Mouse (Mus musculus) hindbrain, postnatal 0 days (tissue): ENCODE measurements around the gene Ptrh1. TPM values are rescaled to one million over a fixed set of nuclear protein-coding genes. Genes with fewer than 3 reads are reported as not detected.

Experiments
- ATAC-seq: fragments of 200-750 bp; cut with Nextera tagmentation; 2 replicates; pipeline ENCODE4 v1.8.0; 2017; ENCODE audit warnings: mild to moderate bottlenecking, moderate TSS enrichment, moderate library complexity
- DNase-seq: peaks from one replicate; pipeline ENCODE4 v3.0.0-alpha.2; 2015; ENCODE audit warnings: low spot score
- H3K27ac ChIP-seq: fragments of 300-500 bp; sonication (generic); 2 replicates; pipeline ENCODE4 v1.5.1; 2014; ENCODE audit warnings: mild to moderate bottlenecking
- H3K27me3 ChIP-seq: fragments of 300-500 bp; sonication (generic); 2 replicates; pipeline ENCODE4 v1.6.1; 2014; ENCODE audit warnings: low read length, mixed read lengths; ENCODE audit not compliant: insufficient read depth
- H3K36me3 ChIP-seq: fragments of 300-500 bp; sonication (generic); 2 replicates; pipeline ENCODE4 v1.6.1; 2014; ENCODE audit warnings: low read length, mixed read lengths; ENCODE audit not compliant: insufficient read depth
- H3K4me1 ChIP-seq: fragments of 300-500 bp; sonication (generic); 2 replicates; pipeline ENCODE4 v1.6.1; 2014; ENCODE audit warnings: antibody characterized with exemption, low read length, mixed read lengths; ENCODE audit not compliant: insufficient read depth
- H3K4me2 ChIP-seq: fragments of 300-500 bp; sonication (generic); 2 replicates; pipeline ENCODE4 v1.6.1; 2014; ENCODE audit warnings: low read depth, mild to moderate bottlenecking, low read length, moderate library complexity, mixed read lengths
- H3K4me3 ChIP-seq: fragments of 300-500 bp; sonication (generic); 2 replicates; pipeline ENCODE4 v1.5.1; 2014; ENCODE audit warnings: low read length
- H3K9ac ChIP-seq: fragments of 300-500 bp; sonication (generic); replicated peaks from 2 replicates; pipeline ENCODE4 v1.6.1; 2014; ENCODE audit warnings: mild to moderate bottlenecking, low read length, moderate library complexity, mixed read lengths
- H3K9me3 ChIP-seq: fragments of 300-500 bp; sonication (generic); 2 replicates; pipeline ENCODE4 v1.6.1; 2016; ENCODE audit warnings: low read length, mixed read lengths
- CTCF ChIP-seq: IDR thresholded peaks from 2 replicates; pipeline ENCODE4 v1.5.1; 2016; ENCODE audit warnings: antibody characterized with exemption, control low read depth, low read depth
- WGBS: fragments of 180-500 bp; shearing (Covaris S2); extraction: QIAGEN DNeasy Blood & Tissue Kit; methylation state at CpG from one replicate; pipeline ENCODE4 v1.1.7; 2014; 5-methylcytosine and 5-hydroxymethylcytosine counted together
- polyA plus RNA-seq: library from polyadenylated mRNA; unstranded; fragments of >200 nt; fragmentation: Nextera tagmentation; extraction: Ambion mirVana; gene quantifications from 2 replicates; pipeline ENCODE4 v1.2.1, GENCODE M21; 2015
- total RNA-seq: library from RNA; depleted of rRNA; stranded (reverse); fragments of >200 nt; gene quantifications from 2 replicates; pipeline ENCODE4 v1.2.3, GENCODE M21; 2014

Gene Ptrh1
- total and polyA plus RNA-seq, 2 experiments from 2014 or later, result 2.9 to 4.4 TPM

- H3K27ac ChIP-seq, result no peak overlapping the region
- no peaks in the 10 kb centered on the region for H3K27me3 ChIP-seq
- no peaks in the 10 kb centered on the region for H3K4me1 ChIP-seq
- H3K36me3 ChIP-seq, result peaks cover 26% of the 10 kb centered on the region; the same call in 1 of the 2 replicates
- H3K4me3 ChIP-seq, result no peak overlapping the region
- ATAC-seq (no peak), DNase-seq (no peak)
- no peak for TF ChIP-seq CTCF
- WGBS, result 71% methylated on average over 4 of the region's 4 CpGs
- no peak overlapping the region for H3K9ac ChIP-seq
- no peak overlapping the region for H3K4me2 ChIP-seq
- no peaks in the 10 kb centered on the region for H3K9me3 ChIP-seq
These were observed 13.7 kb upstream of the Ptrh1 start for GRCm38 (mm10) chr2:32761859-32762258.

DNA sequence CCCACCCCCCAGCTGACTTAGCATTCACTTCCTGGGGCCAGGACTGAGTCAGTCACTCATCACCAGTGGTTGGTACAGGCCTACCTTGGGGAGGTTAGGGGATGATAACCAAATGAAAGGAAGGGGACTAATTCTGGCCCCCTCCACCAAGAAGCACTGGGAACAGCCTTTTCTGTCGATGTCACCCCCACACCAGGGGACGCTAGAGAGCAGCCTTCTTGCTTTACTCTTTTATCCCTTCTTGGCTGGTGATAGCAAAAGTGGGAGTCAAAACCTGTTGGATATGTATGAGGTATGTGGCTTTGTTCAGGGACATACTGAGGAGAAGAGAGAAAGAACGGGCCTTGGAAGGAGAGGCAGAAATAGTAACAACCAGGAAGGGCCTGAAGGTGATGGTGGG, 12.2 kb upstream of the Ptrh1 start:
- no peak overlapping the region for H3K9ac ChIP-seq
- TF ChIP-seq CTCF, result peak; percentile 38
- no peak for ATAC-seq
- H3K27ac ChIP-seq, result no peak overlapping the region
- H3K4me2 ChIP-seq, result no peak overlapping the region
- H3K27me3 ChIP-seq, result no peaks in the 10 kb centered on the region
- H3K36me3 ChIP-seq, result peaks cover 26% of the 10 kb centered on the region; the same call in 1 of the 2 replicates
- 75% methylated on average over 3 of the region's 3 CpGs for WGBS
- H3K4me3 ChIP-seq, result no peak overlapping the region
- no peaks in the 10 kb centered on the region for H3K9me3 ChIP-seq
- no peak for DNase-seq
- H3K4me1 ChIP-seq, result no peaks in the 10 kb centered on the region

DNA sequence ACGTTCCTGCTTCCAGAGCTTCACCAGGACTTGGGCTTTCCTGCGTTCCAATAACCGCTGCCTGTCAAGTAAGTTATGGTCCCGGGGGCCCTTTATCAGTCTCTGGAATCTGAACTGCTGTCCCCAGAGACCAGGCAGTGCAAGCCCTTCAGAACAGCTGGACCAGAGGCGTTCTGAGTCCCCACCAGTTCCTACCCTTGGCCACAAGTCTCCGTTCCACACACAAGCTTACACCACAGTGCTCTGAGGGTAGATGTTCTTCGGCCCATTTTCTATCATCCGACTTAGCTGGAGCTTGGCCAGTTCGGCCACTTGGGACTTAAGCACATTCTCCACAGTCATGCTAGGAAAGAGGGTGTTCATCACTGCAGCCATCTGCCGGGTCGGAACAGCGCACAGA, 8.3 kb upstream of the Ptrh1 start:
- WGBS, result 66% methylated on average over 12 of the region's 12 CpGs
- TF ChIP-seq CTCF, result no peak
- Histone ChIP-seq H3K36me3 (peaks cover 9% of the 10 kb centered on the region; the same call in 1 of the 2 replicates), H3K4me3 (no peak overlapping the region), H3K27ac (no peak overlapping the region), H3K27me3 (no peaks in the 10 kb centered on the region), H3K4me2 (no peak overlapping the region), H3K9ac (no peak overlapping the region), H3K4me1 (no peaks in the 10 kb centered on the region; the same call in 1 of the 2 replicates), H3K9me3 (no peaks in the 10 kb centered on the region)
- ATAC-seq, result no peak
- no peak for DNase-seq

GRCm38 (mm10) chr2:32768661-32769285, 6.8 kb upstream of the Ptrh1 start:
- no peaks in the 10 kb centered on the region for H3K27me3 ChIP-seq
- DNase-seq, result no peak
- H3K9me3 ChIP-seq, result no peaks in the 10 kb centered on the region
- peak overlapping the region; percentile 20; the same call in 1 of the 2 replicates for H3K27ac ChIP-seq
- no peaks in the 10 kb centered on the region for H3K36me3 ChIP-seq
- 55% methylated on average over 19 of the region's 19 CpGs for WGBS
- no peak for TF ChIP-seq CTCF
- no peak for ATAC-seq
- no peak overlapping the region for H3K4me2 ChIP-seq
- H3K4me1 ChIP-seq, result no peaks in the 10 kb centered on the region; the same call in 1 of the 2 replicates
- H3K4me3 ChIP-seq, result no peak overlapping the region
- H3K9ac ChIP-seq, result no peak overlapping the region

DNA sequence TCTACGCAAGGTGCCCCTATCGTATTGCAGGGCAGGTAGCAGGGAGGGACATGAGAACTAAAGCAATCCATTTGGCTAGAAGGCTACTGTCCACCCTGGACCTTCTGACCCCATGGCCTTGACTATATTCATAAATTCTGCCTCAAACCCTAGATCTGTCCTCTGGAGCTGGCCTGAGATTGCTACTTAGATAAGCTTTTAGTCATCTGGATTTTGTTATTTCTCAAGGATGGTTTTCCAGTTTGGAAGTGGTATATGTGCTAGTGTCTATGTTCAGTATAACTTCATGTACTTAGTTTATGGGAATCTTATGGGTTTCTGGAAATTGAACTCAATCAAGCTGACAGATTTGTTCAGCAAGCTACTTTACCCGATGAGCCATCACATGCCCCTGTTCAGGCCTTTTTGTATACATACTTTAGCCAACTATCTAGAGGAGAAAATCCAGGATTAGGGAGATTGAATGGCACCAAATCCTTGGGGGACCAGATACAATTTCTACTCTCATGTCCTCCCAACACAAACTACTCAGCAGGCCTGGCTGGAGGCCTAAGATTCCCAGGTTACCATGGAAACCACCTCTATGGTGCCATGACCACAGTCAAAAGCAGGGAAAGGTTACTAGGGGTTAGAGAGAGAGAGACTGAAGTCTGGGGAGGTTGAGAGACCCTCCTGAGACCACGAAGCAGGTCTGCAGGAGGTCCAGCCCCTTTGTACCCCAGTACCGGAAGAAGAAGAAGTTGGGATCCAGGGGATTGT, 6.1 kb upstream of the Ptrh1 start:
- Histone ChIP-seq H3K27me3 (no peaks in the 10 kb centered on the region), H3K36me3 (no peaks in the 10 kb centered on the region), H3K9ac (no peak overlapping the region), H3K4me1 (no peaks in the 10 kb centered on the region; the same call in 1 of the 2 replicates), H3K27ac (peak overlapping the region; percentile 20; the same call in 1 of the 2 replicates), H3K9me3 (no peaks in the 10 kb centered on the region), H3K4me2 (no peak overlapping the region), H3K4me3 (no peak overlapping the region)
- DNase-seq (peak; percentile 61), ATAC-seq (no peak)
- no peak for TF ChIP-seq CTCF
- 63% methylated on average over 5 of the region's 5 CpGs for WGBS

- Histone ChIP-seq H3K9me3 (no peaks in the 10 kb centered on the region), H3K4me2 (no peak overlapping the region), H3K27ac (no peak overlapping the region), H3K27me3 (no peaks in the 10 kb centered on the region), H3K36me3 (no peaks in the 10 kb centered on the region), H3K9ac (no peak overlapping the region), H3K4me3 (no peak overlapping the region), H3K4me1 (peaks cover 11% of the 10 kb centered on the region; the same call in 1 of the 2 replicates)
- no peak for TF ChIP-seq CTCF
- DNase-seq, result no peak
- WGBS, result 31% methylated on average over 12 of the region's 12 CpGs
- no peak for ATAC-seq
These were observed 3.7 kb upstream of the Ptrh1 start for GRCm38 (mm10) chr2:32771886-32772285.
